Mouse (Mus musculus): Measurements from ENCODE around the gene Gm13420. TPM values are rescaled to one million over a fixed set of nuclear protein-coding genes. Genes with fewer than 3 reads are reported as not detected.
"Not testable (repeated sequence)": the region's sequence is repeated elsewhere in the genome, so short reads cannot be mapped to it uniquely, and the experiment has no call there.

Gene Gm13420
- total RNA-seq (2021), result not detected
- long read RNA-seq, experiment 1, result 0 reads
- long read RNA-seq, experiment 2, result 0 reads

- intact Hi-C loops (cut with DNase I; ENCODE audit: low total_unique reads), result no loop called here
- no peak for DNase-seq
Measured at GRCm38 (mm10) chr2:29751497-29751896, at the start of gene Gm13420. Gene Gm13420 (minus strand): TSS chr2:29751685.

- intact Hi-C loops (cut with DNase I; ENCODE audit: low total_unique reads), result no loop called here
- no peak for DNase-seq
Measured at GRCm38 (mm10) chr2:29792772-29793487, 41.4 kb upstream of the Gm13420 start.

- DNase-seq, result peak; percentile 79
- intact Hi-C loops (cut with DNase I; ENCODE audit: low total_unique reads), result no loop called here
Measured at GRCm38 (mm10) chr2:29787937-29788681, 36.6 kb upstream of the Gm13420 start, which contains the start of gene Trub2. Gene Trub2 (minus strand): TSS chr2:29788502.

DNA sequence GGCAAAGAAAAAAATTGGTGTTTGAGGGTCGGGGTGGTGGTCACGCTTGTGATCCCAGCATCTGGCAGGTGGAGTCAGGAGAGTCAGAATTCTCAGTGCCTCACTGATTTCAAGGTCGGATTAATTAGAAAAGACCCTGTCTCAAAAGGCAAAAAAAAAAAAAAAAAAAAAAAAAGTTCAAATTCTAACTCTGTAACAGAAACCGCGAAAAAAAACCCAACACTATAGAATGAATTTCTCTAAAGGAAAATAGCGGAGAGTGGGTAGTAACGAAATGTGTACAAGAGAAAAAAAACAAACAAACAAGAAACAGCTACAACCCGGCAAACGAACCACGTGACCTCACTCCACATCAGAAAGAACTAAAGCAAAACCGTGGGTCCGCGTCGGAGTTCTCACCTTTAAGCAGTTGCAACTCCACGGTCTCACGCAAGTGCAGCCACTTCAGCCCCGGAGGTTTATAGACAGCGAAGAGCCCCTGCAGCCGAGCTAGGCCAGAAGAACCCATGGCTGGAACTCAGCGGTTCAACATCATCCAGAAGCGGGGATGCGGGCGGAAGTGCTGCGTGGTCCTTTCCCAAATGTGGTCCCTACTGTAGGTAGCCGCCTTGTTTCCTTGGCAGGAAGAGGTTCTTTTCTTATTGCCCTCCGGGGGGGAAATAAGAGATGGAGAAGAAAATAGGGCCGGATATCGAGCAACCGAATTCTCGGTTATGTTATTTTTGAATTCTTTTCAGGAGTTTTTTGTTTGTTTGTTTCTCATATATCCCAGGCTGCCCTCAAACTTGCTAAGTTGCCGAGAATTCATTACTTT is 35.8 kb upstream of the Gm13420 start, which contains the start of gene Coq4:
Gene Coq4, plus strand, starts transcription at position 390 of the 814 bp plus-strand sequence.
- intact Hi-C loops (cut with DNase I; ENCODE audit: low total_unique reads), result no loop called here
- peak; percentile 85 for DNase-seq

DNA sequence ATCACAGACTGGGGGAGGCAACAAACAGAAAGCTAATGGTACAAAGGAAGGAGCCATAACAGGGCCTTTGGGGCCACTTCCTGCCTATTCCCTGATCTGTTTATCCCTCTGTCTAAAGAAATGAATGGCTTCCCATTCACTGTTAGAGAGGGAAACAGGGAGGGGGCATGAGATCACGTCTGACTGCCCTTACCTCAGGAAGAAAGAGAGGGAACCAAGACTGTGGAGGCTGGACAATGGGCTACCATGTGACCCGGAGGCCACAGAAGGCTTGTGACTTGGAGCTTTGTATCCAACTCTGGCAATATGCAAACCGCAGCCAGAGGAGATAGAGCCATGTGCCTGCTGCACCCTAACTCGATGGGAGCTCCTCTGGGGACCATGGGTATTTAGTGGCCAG is 32.8 kb upstream of the Gm13420 start:
- intact Hi-C loops (cut with DNase I; ENCODE audit: low total_unique reads), result no loop called here
- no peak for DNase-seq

- intact Hi-C loops (cut with DNase I; ENCODE audit: low total_unique reads); DNase-seq: not testable (repeated sequence)
Measured at GRCm38 (mm10) chr2:29781256-29781655, 29.8 kb upstream of the Gm13420 start.

DNA sequence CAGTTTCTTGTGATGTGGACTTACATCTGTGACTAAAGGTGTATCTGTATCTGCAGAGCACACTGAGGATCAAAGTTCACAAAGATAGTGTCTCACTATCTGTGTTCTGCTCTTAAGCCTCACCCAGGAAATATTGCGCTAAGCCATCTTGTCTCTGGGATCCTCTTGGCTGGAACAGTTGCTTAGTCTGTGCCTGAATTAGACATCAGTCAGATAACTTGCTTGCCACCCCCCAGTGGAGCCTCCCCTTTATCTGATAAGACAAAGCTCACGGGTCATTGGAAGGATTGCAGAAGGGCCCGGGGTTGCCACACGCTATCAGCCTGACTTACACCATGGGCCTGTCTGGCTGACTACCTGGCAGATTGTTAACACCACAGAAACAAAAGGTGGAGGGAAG is 21.8 kb upstream of the Gm13420 start:
- DNase-seq, result no peak
- intact Hi-C loops (cut with DNase I; ENCODE audit: low total_unique reads), result no loop called here

DNA sequence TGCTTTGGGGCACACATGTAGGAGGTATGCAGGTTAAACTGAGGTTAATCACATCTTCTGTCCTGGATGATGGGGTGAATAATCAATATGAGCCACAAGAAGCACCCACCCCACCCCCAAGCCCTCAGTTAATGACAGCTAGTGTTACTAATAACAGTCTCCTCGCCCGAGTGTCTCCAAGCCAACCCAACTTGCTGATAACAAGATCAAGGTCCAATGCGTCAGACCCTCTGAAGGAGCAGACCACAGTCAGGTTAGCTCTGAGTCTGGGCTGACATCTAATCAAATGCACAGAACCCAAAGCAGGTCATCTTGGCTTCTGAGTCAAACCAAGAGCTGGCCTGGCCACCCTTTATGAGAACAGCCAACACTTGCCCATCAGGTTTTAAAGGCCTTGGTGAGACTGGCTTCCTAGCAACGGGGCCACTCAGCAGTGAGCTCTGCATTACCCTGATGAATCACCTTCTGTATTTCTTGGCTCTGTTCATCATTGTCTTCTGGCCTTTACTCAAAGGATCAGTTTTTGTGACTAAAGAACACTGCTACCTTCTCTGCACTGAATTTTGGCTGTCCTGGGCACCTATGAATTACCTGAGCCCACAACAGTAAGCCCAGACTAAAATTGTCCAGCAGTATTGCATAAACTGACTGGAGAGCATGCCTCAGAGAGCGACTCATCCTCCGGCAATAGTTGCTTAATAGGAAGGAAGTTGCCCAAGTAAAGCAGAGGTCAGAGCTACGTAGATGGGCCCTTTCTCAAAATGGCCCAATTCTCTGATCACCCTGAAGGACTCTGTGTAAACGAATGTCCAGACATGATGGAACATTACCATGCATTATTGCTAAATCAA is 20.4 kb upstream of the Gm13420 start:
- intact Hi-C loops (cut with DNase I; ENCODE audit: low total_unique reads), result no loop called here
- no peak for DNase-seq

GRCm38 (mm10) chr2:29770162-29770561 is 18.7 kb upstream of the Gm13420 start:
- no peak for DNase-seq
- intact Hi-C loops (cut with DNase I; ENCODE audit: low total_unique reads), result no loop called here

- no peak for DNase-seq
- intact Hi-C loops (cut with DNase I; ENCODE audit: low total_unique reads), result loop anchor here (5.0 kb wide), 1 partner anchor 48 kb away; no protein-coding TSS in a partner anchor
Measured at GRCm38 (mm10) chr2:29768901-29769300, 17.4 kb upstream of the Gm13420 start.

DNA sequence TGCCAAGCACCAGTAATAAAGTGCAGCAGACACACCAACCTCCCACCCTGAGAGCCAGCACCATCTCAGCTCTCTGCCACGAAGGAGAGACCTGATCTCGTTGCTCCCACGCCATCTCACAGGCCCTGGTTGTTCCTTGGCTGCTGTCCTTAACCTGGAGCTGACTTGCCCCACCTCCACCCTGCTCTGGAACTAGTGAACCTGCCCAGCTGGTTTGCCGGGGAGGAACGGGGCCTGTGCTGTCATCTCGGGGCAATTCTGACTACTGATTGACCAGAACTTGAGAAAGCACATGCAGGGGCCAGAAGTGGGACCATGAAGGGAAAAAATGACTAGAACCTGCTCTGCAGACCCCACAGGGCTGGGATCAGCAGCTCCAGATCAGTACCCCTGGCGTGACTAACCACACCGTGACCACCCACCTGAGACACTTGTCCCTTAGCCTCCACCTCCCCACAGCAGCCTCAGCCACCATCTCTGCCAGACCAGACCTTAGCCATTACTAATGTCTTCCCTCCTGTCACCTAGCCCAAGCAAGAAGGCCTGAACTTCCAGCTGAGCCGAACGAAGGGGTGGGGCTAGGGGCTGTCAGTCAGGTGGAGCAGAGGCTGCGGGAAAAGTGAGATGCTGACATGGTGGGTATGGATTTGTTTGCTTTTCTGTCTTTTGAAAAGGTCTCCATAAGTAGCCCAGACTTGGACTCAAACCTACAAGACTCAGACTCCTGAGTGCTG is 16.7 kb upstream of the Gm13420 start:
- intact Hi-C loops (cut with DNase I; ENCODE audit: low total_unique reads), result loop anchor here (5.0 kb wide), 1 partner anchor 49 kb away; no protein-coding TSS in a partner anchor

GRCm38 (mm10) chr2:29764831-29765230 is 13.3 kb upstream of the Gm13420 start:
- DNase-seq, result peak; percentile 63
- intact Hi-C loops (cut with DNase I; ENCODE audit: low total_unique reads), result loop anchor here (5.0 kb wide), 1 partner anchor 52 kb away; no protein-coding TSS in a partner anchor

More for the DNA sequence above, 16.7 kb upstream of the Gm13420 start:
- no peak for DNase-seq

- DNase-seq, result no peak
- intact Hi-C loops (cut with DNase I; ENCODE audit: low total_unique reads), result no loop called here
Measured at GRCm38 (mm10) chr2:29755693-29756092, 4.2 kb upstream of the Gm13420 start.

- intact Hi-C loops (cut with DNase I; ENCODE audit: low total_unique reads), result no loop called here
- DNase-seq, result no peak
Measured at GRCm38 (mm10) chr2:29752397-29752796, 912 bp upstream of the Gm13420 start.

- intact Hi-C loops (cut with DNase I; ENCODE audit: low total_unique reads), result no loop called here
- DNase-seq, result no peak
Measured at GRCm38 (mm10) chr2:29748499-29748898, 3.0 kb downstream of the Gm13420 start.

GRCm38 (mm10) chr2:29747852-29748251 is 3.6 kb downstream of the Gm13420 start:
- intact Hi-C loops (cut with DNase I; ENCODE audit: low total_unique reads), result no loop called here
- no peak for DNase-seq

DNA sequence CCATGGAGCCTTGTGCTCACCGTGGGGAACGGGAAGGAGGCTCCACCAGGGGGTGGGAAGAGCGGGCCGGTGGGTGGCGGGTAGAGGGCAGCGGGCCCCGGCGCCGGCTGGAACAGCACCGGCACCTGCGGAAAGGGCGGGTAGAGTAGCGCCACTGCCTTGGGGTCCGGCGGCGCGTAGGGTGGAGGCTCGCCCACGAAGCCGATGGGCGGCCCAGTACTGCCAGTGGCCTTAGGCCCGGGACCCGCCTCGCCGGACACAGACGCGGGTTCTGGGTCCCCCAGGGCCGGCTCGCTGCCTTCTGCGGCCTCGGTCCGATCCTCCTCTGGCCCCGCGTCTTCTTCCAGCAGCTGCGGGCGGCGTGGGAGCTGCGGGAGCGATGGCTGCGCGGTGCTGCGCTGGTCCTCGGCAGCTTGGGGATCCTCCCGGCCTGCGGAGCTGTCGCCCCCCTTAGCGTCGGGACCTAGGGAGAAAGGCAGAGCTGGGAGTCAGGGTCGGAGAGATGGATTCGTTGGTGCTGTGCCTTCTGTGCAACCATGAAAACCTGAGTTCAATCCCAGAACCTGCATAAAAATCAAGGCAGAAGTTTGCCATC is 4.2 kb downstream of the Gm13420 start:
- intact Hi-C loops (cut with DNase I; ENCODE audit: low total_unique reads), result no loop called here
- DNase-seq, result no peak

DNA sequence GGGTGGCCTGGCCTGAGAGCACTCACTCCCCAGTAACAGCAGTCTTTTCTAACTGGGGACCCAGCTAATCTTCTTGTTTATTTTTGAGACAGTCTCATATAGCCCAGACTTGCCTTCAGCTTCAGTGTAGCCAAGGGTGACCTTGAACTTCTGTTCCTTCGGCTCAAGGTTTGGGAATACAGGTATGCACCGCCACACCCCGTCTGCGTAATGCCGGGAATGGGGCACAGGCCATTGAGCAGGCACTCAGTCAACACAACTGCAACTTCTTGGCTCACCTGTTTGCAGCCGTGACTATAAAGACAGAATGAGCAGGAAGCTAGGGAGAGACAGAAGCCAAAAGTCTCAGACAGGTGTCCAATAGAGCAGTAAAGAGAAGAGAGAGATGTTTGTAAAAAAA is 7.2 kb downstream of the Gm13420 start:
- DNase-seq, result no peak
- intact Hi-C loops (cut with DNase I; ENCODE audit: low total_unique reads), result no loop called here

Data from gastrocnemius, postnatal 14 days (tissue).